Mouse (Mus musculus) embryonic facial prominence, embryonic 11.5 days (tissue): ENCODE data around the gene Spred1. TPM values are rescaled to one million over a fixed set of nuclear protein-coding genes. Genes with fewer than 3 reads are reported as not detected.

Experiments used
- ATAC-seq: fragments of 200-750 bp; cut with Nextera tagmentation; replicated peaks from 2 replicates; pipeline ENCODE4 v1.8.0; 2017; ENCODE audit warnings: low read depth; ENCODE audit not compliant: insufficient number of reproducible peaks, low FRiP score, low TSS enrichment
- DNase-seq: peaks from one replicate; pipeline ENCODE4 v3.0.0-alpha.2; 2015; ENCODE audit warnings: low spot score
- H3K27ac ChIP-seq: fragments of 300-500 bp; sonication (generic); replicated peaks from 2 replicates; pipeline ENCODE4 v1.5.1; 2014; ENCODE audit warnings: mild to moderate bottlenecking, low read depth, low read length, control low read depth
- H3K27me3 ChIP-seq: fragments of 300-500 bp; sonication (generic); 2 replicates; pipeline ENCODE4 v1.6.1; 2014; ENCODE audit warnings: mild to moderate bottlenecking, low read length, moderate library complexity, mixed read lengths; ENCODE audit not compliant: control insufficient read depth, insufficient read depth
- H3K36me3 ChIP-seq: fragments of 300-500 bp; sonication (generic); replicated peaks from 2 replicates; pipeline ENCODE4 v1.6.1; 2014; ENCODE audit warnings: low read depth, mild to moderate bottlenecking, low read length, moderate library complexity, mixed read lengths; ENCODE audit not compliant: control insufficient read depth, insufficient read depth
- H3K4me1 ChIP-seq: fragments of 300-500 bp; sonication (generic); 2 replicates; pipeline ENCODE4 v1.6.1; 2014; ENCODE audit warnings: low read length, mixed read lengths; ENCODE audit not compliant: control insufficient read depth, insufficient read depth
- H3K4me2 ChIP-seq: fragments of 300-500 bp; sonication (generic); 2 replicates; pipeline ENCODE4 v1.6.1; 2014; ENCODE audit warnings: low read depth, mild to moderate bottlenecking, control low read depth, low read length, moderate library complexity
- H3K4me3 ChIP-seq: fragments of 300-500 bp; sonication (generic); 2 replicates; pipeline ENCODE4 v1.5.1; 2014; ENCODE audit warnings: low read depth, low read length, control low read depth
- H3K9ac ChIP-seq: fragments of 300-500 bp; sonication (generic); replicated peaks from 2 replicates; pipeline ENCODE4 v1.6.1; 2014; ENCODE audit warnings: mild to moderate bottlenecking, control low read depth, low read length
- H3K9me3 ChIP-seq: fragments of 300-500 bp; sonication (generic); replicated peaks from 2 replicates; pipeline ENCODE4 v1.6.1; 2016; ENCODE audit warnings: mild to moderate bottlenecking, low read length, inconsistent platforms, mixed read lengths; ENCODE audit not compliant: control insufficient read depth
- WGBS: fragments of 180-500 bp; shearing (Covaris S2); extraction: QIAGEN DNeasy Blood & Tissue Kit; methylation state at CpG from one replicate; pipeline ENCODE4 v1.1.7; 2014; 5-methylcytosine and 5-hydroxymethylcytosine counted together
- polyA plus RNA-seq: library from polyadenylated mRNA; unstranded; fragments of >200 nt; fragmentation: Nextera tagmentation; extraction: Ambion mirVana; gene quantifications from 2 replicates; pipeline ENCODE4 v1.2.1, GENCODE M21; 2014

Spred1 gene
- polyA plus RNA-seq, 1 experiment from 2014 or later: 28.6 TPM

DNA sequence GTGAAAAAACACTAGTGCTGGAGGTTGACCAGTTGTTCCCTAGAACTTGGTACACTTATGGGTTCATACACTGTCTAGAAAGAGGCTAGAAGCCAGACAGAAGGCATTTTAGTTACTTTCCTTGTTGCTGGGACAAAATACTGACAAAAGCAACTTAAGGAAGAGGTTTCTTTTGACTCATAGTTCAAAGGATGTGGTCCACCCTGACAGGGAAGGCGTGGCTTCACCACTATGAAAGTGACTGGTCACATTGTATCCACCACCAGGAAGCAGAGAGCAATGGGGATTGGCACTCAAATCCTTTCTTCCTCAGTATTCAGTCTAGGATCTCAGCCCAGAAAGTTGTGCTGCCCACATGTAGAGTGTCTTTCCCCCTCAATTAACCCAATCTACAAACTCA is 31.7 kb upstream of the Spred1 start:
- Histone ChIP-seq H3K36me3 (no peaks in the 10 kb centered on the region), H3K27ac (no peak overlapping the region), H3K4me1 (no peaks in the 10 kb centered on the region), H3K4me3 (no peak overlapping the region), H3K27me3 (no peaks in the 10 kb centered on the region), H3K9ac (no peak overlapping the region), H3K9me3 (no peaks in the 10 kb centered on the region), H3K4me2 (no peak overlapping the region)
- ATAC-seq (no peak), DNase-seq (no peak)
- 86% methylated on average over 1 of the region's 1 CpGs for WGBS

DNA sequence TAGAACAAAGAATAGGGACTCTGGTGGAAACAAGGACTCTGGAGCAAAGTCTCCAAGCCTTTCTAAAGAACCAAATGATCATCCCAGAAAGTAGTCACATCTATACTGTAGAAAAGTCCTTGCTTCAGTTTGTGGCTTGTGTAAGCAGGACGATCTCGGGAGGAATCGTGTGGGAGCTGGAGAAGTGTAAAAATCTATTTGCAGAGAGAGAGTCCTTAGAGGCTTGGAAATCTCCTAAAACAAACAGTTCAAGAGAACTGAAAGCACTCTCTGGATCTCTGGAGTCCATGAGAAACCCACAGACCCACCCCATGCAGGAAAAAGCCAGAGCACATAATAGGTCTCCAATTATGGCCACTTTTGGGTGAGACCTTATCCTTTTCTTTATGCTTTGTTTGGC is 31.1 kb upstream of the Spred1 start:
- Histone ChIP-seq H3K9ac (no peak overlapping the region), H3K4me2 (no peak overlapping the region), H3K27me3 (no peaks in the 10 kb centered on the region), H3K27ac (no peak overlapping the region), H3K4me3 (no peak overlapping the region), H3K36me3 (no peaks in the 10 kb centered on the region), H3K4me1 (no peaks in the 10 kb centered on the region), H3K9me3 (no peaks in the 10 kb centered on the region)
- 80% methylated on average over 3 of the region's 3 CpGs for WGBS
- no peak for DNase-seq
- ATAC-seq: no peak

DNA sequence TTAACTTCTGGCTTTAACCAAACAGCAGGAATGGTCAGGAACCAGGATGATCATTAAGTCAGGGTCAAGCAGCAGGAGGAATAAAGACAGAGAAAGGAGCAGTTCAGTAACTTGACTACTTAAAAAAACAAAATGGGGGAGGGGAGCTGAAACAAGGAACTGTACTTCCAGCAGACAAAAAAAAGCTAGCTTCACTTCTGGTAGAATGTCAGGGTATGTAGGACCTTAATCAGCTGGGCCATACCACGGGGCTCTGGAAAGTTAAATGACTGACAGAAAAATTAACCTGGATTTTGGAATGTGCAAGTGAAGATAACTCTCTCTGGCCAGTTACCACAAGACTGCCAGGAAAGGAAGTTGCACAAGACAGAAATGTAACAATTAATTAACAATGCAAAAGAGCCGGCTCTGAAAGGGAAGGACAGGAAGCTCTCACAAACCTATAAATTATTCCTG is 28.2 kb upstream of the Spred1 start:
- Histone ChIP-seq H3K9ac (no peak overlapping the region), H3K9me3 (no peaks in the 10 kb centered on the region), H3K36me3 (no peaks in the 10 kb centered on the region), H3K27me3 (no peaks in the 10 kb centered on the region), H3K4me3 (no peak overlapping the region), H3K27ac (no peak overlapping the region), H3K4me1 (no peaks in the 10 kb centered on the region), H3K4me2 (no peak overlapping the region)
- ATAC-seq: no peak
- peak; percentile 50 for DNase-seq
- WGBS: 20% methylated on average over 2 of the region's 2 CpGs

DNA sequence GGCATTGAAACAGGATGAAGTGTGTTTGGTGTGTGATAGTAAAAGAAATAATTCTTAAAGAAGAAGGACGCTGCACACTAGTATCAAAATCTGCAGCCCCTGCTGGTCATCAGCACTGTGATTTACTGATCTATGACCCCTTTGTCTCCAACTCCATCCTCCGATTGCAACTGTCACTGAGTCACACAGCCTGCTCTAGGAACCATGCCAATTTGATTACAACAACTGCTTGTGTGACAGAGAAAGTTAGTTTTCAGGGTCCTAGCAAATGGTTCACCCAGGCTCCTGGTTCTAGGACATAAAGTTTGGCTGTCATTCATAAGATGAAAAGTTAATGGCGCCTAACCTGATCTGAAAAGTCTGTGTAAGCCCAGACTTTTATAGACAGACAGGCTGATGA is 25.7 kb upstream of the Spred1 start:
- no peaks in the 10 kb centered on the region for H3K4me1 ChIP-seq
- H3K36me3 ChIP-seq: no peaks in the 10 kb centered on the region
- H3K4me2 ChIP-seq: no peak overlapping the region
- ATAC-seq: no peak
- no peak overlapping the region for H3K9ac ChIP-seq
- H3K9me3 ChIP-seq: no peaks in the 10 kb centered on the region
- no peaks in the 10 kb centered on the region for H3K27me3 ChIP-seq
- DNase-seq: no peak
- no peak overlapping the region for H3K4me3 ChIP-seq
- WGBS: 49% methylated on average over 3 of the region's 3 CpGs
- no peak overlapping the region for H3K27ac ChIP-seq

DNA sequence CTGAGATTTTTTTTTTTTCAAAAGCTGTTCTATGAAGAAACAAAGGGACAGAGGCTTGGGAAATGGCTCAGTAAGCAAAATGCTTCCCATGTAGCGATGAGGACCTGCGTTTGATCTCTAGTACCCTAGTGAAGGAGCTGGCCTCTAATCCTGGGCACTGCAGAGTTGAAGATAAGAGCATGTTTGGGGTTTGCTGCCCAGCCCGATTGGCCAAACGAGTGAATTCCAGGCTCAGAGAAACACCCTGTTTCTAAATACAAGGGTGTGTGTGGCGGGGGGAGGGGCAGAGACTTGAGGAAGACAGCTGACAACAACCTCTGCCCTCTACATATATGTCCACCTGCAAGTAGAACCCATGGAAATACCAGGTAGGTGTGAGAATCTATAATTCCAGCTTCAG is 23.9 kb upstream of the Spred1 start:
- no peak overlapping the region for H3K27ac ChIP-seq
- H3K27me3 ChIP-seq: no peaks in the 10 kb centered on the region
- H3K9ac ChIP-seq: no peak overlapping the region
- H3K9me3 ChIP-seq: no peaks in the 10 kb centered on the region
- 68% methylated on average over 5 of the region's 5 CpGs for WGBS
- no peaks in the 10 kb centered on the region for H3K4me1 ChIP-seq
- H3K4me2 ChIP-seq: no peak overlapping the region
- DNase-seq: no peak
- H3K36me3 ChIP-seq: no peaks in the 10 kb centered on the region
- ATAC-seq: no peak
- no peak overlapping the region for H3K4me3 ChIP-seq

DNA sequence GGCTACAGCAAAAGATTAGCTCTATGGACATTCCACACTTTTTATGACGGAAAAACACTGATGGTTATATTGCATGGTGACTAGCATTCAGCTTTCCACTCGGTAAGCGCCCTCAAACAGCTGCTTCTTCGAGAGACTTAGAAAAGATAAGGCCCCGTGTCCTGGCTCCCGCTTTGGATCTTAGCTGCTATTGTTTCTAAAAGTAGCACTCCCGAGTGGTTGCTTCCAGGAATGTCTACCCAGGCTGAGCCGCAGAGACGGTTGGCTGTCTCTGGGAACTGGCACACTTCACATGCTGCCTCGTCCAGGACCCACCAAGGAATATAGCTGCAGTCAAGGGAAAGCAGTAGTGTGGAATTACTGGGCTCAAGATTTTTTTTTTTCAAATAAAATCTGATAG is 21.9 kb upstream of the Spred1 start:
- Histone ChIP-seq H3K36me3 (no peaks in the 10 kb centered on the region), H3K9me3 (no peaks in the 10 kb centered on the region), H3K27ac (no peak overlapping the region), H3K4me3 (no peak overlapping the region), H3K9ac (no peak overlapping the region), H3K4me1 (no peaks in the 10 kb centered on the region; the same call in 1 of the 2 replicates), H3K27me3 (no peaks in the 10 kb centered on the region), H3K4me2 (no peak overlapping the region)
- ATAC-seq (no peak), DNase-seq (no peak)
- 37% methylated on average over 10 of the region's 10 CpGs for WGBS

DNA sequence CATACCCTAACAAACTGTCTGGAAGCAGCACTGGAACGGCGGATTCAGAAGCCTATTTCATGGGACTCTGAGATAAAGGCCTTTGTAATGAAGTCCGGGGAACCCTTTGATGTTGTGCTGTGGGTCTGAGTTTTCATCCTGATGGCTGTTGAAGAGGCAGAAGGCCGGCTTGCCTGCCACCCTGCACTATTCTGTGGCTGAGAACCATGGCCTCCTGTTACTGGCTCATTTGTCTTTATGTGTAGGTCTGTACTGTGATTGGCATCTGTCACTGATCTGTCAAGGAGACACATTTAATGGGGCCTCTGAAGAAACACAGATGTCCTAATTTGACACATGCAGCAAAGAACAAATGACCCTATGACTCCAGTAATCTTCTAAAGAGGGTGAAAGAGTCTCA is 17.7 kb upstream of the Spred1 start:
- H3K4me2 ChIP-seq: no peak overlapping the region
- 0 out of 2 replicates have a peak, but pooled peaks have one; percentile 44 for ATAC-seq

DNA sequence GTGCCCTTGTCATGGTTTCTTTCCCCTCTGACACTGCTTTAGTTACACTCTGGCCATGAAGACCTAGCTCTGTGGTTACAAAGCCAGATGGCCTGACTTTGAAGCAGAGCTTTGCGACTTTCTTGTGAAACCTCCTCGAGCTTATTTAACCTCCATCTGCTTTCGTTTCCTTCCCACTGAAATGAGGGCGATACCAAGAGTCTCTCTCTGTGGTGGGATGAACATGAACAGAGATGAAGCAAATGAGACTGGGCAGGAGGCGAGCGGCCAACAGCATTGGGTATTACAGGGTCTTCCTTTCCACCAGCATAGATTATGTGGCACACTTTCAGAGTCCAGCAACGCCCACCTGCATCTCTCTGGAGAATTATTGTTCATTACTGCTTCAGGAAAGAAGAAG is 15.8 kb upstream of the Spred1 start:
- Histone ChIP-seq H3K9ac (no peak overlapping the region), H3K4me2 (no peak overlapping the region), H3K4me1 (no peaks in the 10 kb centered on the region; the same call in 1 of the 2 replicates), H3K27me3 (no peaks in the 10 kb centered on the region), H3K27ac (no peak overlapping the region), H3K4me3 (no peak overlapping the region), H3K9me3 (no peaks in the 10 kb centered on the region), H3K36me3 (no peaks in the 10 kb centered on the region)
- ATAC-seq: no peak
- WGBS: 65% methylated on average over 7 of the region's 7 CpGs
- DNase-seq: no peak

More for the DNA sequence above, 17.7 kb upstream of the Spred1 start:
- Histone ChIP-seq H3K27ac (no peak overlapping the region), H3K9me3 (no peaks in the 10 kb centered on the region), H3K27me3 (no peaks in the 10 kb centered on the region), H3K4me3 (no peak overlapping the region), H3K9ac (no peak overlapping the region), H3K4me1 (no peaks in the 10 kb centered on the region; the same call in 1 of the 2 replicates), H3K36me3 (no peaks in the 10 kb centered on the region)
- WGBS: 17% methylated on average over 4 of the region's 4 CpGs
- DNase-seq: no peak
